8 mouse cellular contexts compared by ENCODE assay signal in genomic region chr4:54950136-54950535, GRCm38 (mm10). TPM values are rescaled to one million over a fixed set of nuclear protein-coding genes. Genes with fewer than 3 reads are reported as not detected.
DNase-seq lines count a peak whose midpoint lies in the region; ATAC-seq lines count a peak whose summit lies in the region.

No protein-coding gene starts in this region.

- H3K27ac ChIP-seq in liver, embryonic 11.5 days (ENCODE audit: low read depth, low read length) = no peak overlapping the region
- H3K27ac ChIP-seq in forebrain, embryonic 11.5 days (ENCODE audit: low read depth, low read length) = peak overlapping the region; percentile 95; the same call in 1 of the 2 replicates
- peak overlapping the region; percentile 96; the same call in 1 of the 2 replicates for H3K27ac ChIP-seq in intestine, embryonic 15.5 days
- H3K27ac ChIP-seq in neural tube, embryonic 14.5 days (ENCODE audit: low read depth, low read length) = peak overlapping the region; percentile 96

- H3K4me1 ChIP-seq in liver, embryonic 11.5 days (replicated peaks; ENCODE audit: control insufficient read depth, insufficient read depth, low read length) = no peaks in the 10 kb centered on the region; the same call in 1 of the 2 replicates
- no peaks in the 10 kb centered on the region; the same call in 1 of the 2 replicates for H3K4me1 ChIP-seq in forebrain, embryonic 11.5 days (replicated peaks; ENCODE audit: control insufficient read depth, insufficient read depth, low read length)
- H3K4me1 ChIP-seq in intestine, embryonic 15.5 days (replicated peaks) = peaks cover 21% of the 10 kb centered on the region
- H3K4me1 ChIP-seq in neural tube, embryonic 14.5 days (ENCODE audit: control insufficient read depth, insufficient read depth, low read length) = peaks cover 25% of the 10 kb centered on the region

- peak overlapping the region; percentile 59; the same call in 1 of the 2 replicates for H3K4me2 ChIP-seq in liver, embryonic 11.5 days
- H3K4me2 ChIP-seq in forebrain, embryonic 11.5 days (ENCODE audit: low read depth, low read length, severe bottlenecking) = peak overlapping the region; percentile 59
- peak overlapping the region; percentile 93 for H3K4me2 ChIP-seq in intestine, embryonic 15.5 days (replicated peaks)
- peak overlapping the region; percentile 89 for H3K4me2 ChIP-seq in neural tube, embryonic 14.5 days (ENCODE audit: low read depth, low read length)

- peaks cover 29% of the 10 kb centered on the region for H3K27me3 ChIP-seq in liver, embryonic 11.5 days (replicated peaks; ENCODE audit: control insufficient read depth, insufficient read depth, low read length)
- no peaks in the 10 kb centered on the region for H3K27me3 ChIP-seq in forebrain, embryonic 11.5 days (ENCODE audit: control insufficient read depth, insufficient read depth, low read length)
- no peaks in the 10 kb centered on the region for H3K27me3 ChIP-seq in intestine, embryonic 15.5 days (replicated peaks)
- no peaks in the 10 kb centered on the region for H3K27me3 ChIP-seq in neural tube, embryonic 14.5 days (ENCODE audit: control insufficient read depth, insufficient read depth, low read length)

- intact Hi-C loops in left cerebral cortex, postnatal 4 days (cut with DNase I) = loop anchor here (10.0 kb wide), 1 partner anchor 125 kb away; no protein-coding TSS in a partner anchor

- H3K4me3 ChIP-seq in liver, embryonic 11.5 days (ENCODE audit: low read depth, low read length) = no peak overlapping the region
- peak overlapping the region; percentile 79 for H3K4me3 ChIP-seq in forebrain, embryonic 11.5 days (ENCODE audit: low read depth, low read length)
- H3K4me3 ChIP-seq in intestine, embryonic 15.5 days (replicated peaks) = peak overlapping the region; percentile 66; the same call in 1 of the 2 replicates
- H3K4me3 ChIP-seq in neural tube, embryonic 14.5 days (ENCODE audit: low read depth, low read length) = peak overlapping the region; percentile 59

- H3K36me3 ChIP-seq in liver, embryonic 11.5 days (ENCODE audit: control insufficient read depth, insufficient read depth, low read length) = no peaks in the 10 kb centered on the region
- H3K36me3 ChIP-seq in forebrain, embryonic 11.5 days (ENCODE audit: control insufficient read depth, insufficient read depth, low read length) = no peaks in the 10 kb centered on the region
- no peaks in the 10 kb centered on the region for H3K36me3 ChIP-seq in intestine, embryonic 15.5 days
- H3K36me3 ChIP-seq in neural tube, embryonic 14.5 days (ENCODE audit: control insufficient read depth, insufficient read depth, low read length) = no peaks in the 10 kb centered on the region

- ATAC-seq in liver, embryonic 11.5 days (replicated peaks; ENCODE audit: low FRiP score) = no peak
- ATAC-seq in forebrain, embryonic 11.5 days (replicated peaks; ENCODE audit: low FRiP score) = no peak
- ATAC-seq in intestine, embryonic 15.5 days = no peak
- ATAC-seq in neural tube, embryonic 14.5 days (ENCODE audit: low read depth) = no peak

- no peak overlapping the region for H3K9ac ChIP-seq in liver, embryonic 11.5 days (ENCODE audit: low read depth, low read length)
- peak overlapping the region; percentile 99 for H3K9ac ChIP-seq in forebrain, embryonic 11.5 days (ENCODE audit: low read length)
- peak overlapping the region; percentile 84; the same call in 1 of the 2 replicates for H3K9ac ChIP-seq in intestine, embryonic 15.5 days
- peak overlapping the region; percentile 93 for H3K9ac ChIP-seq in neural tube, embryonic 14.5 days (replicated peaks; ENCODE audit: low read depth, low read length)

- no peak for DNase-seq in liver, embryonic 11.5 days (ENCODE audit: low spot score)
- no peak for DNase-seq in liver
- DNase-seq in forebrain, embryonic 11.5 days (ENCODE audit: low spot score) = no peak
- DNase-seq in ovary, adult 18-20 months (ENCODE audit: low spot score) = no peak
- DNase-seq in left cerebral cortex, postnatal 4 days = no peak
- DNase-seq in thymus, postnatal 36 days = no peak

- WGBS in liver, embryonic 11.5 days = 19% methylated on average over 2 of the region's 2 CpGs
- WGBS in forebrain, embryonic 11.5 days = 34% methylated on average over 2 of the region's 2 CpGs
- WGBS in intestine, embryonic 15.5 days = 23% methylated on average over 2 of the region's 2 CpGs
- WGBS in neural tube, embryonic 14.5 days = 20% methylated on average over 2 of the region's 2 CpGs

- H3K9me3 ChIP-seq in liver, embryonic 11.5 days (ENCODE audit: control insufficient read depth, low read length) = no peaks in the 10 kb centered on the region
- no peaks in the 10 kb centered on the region for H3K9me3 ChIP-seq in forebrain, embryonic 11.5 days (ENCODE audit: control insufficient read depth, low read length)
- H3K9me3 ChIP-seq in intestine, embryonic 15.5 days = no peaks in the 10 kb centered on the region
- H3K9me3 ChIP-seq in neural tube, embryonic 14.5 days (ENCODE audit: control insufficient read depth, low read length) = no peaks in the 10 kb centered on the region

RNA-seq across cellular contexts. Expression of gene Zfp462, which starts 5.3 kb away (rescaled TPM):
- 2.0 and 2.2 TPM in 2 replicates for polyA plus RNA-seq in liver, embryonic 11.5 days (2014; fragmentation: Nextera tagmentation; extraction: Ambion mirVana)
- 17.0 and 19.2 TPM in 2 replicates for polyA plus RNA-seq in forebrain, embryonic 11.5 days (2014; fragmentation: Nextera tagmentation; extraction: Ambion mirVana)
- polyA plus RNA-seq in intestine, embryonic 15.5 days (2015; fragmentation: Nextera tagmentation; extraction: Ambion mirVana) = 2.8 and 3.2 TPM in 2 replicates
- polyA plus RNA-seq in neural tube, embryonic 14.5 days (2014; fragmentation: Nextera tagmentation; extraction: Ambion mirVana) = 11.1 and 16.8 TPM in 2 replicates
- total RNA-seq in left cerebral cortex, postnatal 4 days (2021) = 100 to 1,000 TPM; 140 to 143 TPM
